Mouse (Mus musculus) lung, embryonic 15.5 days (tissue): ENCODE measurements at regions not wholly inside any gene's neighbourhood (a gene's known extent, or its start where the extent isn't known, plus 50 kb on each side); places are given as distances from the start of the nearest gene placed in this dataset.

Experiments
- ATAC-seq: fragments of 200-750 bp; cut with Nextera tagmentation; 2 replicates; pipeline ENCODE4 v1.8.0; 2017; ENCODE audit warnings: moderate number of reproducible peaks, borderline replicate concordance; ENCODE audit not compliant: low FRiP score, low TSS enrichment; ENCODE audit errors: extremely low read depth
- H3K27ac ChIP-seq: fragments of 300-500 bp; sonication (generic); 2 replicates; pipeline ENCODE4 v1.5.1; 2015; ENCODE audit warnings: moderate library complexity, mild to moderate bottlenecking, inconsistent platforms
- H3K27me3 ChIP-seq: fragments of 300-500 bp; sonication (generic); 2 replicates; pipeline ENCODE4 v1.6.1; 2015; ENCODE audit warnings: inconsistent platforms
- H3K36me3 ChIP-seq: fragments of 300-500 bp; sonication (generic); 2 replicates; pipeline ENCODE4 v1.6.1; 2015; ENCODE audit warnings: inconsistent platforms
- H3K4me1 ChIP-seq: fragments of 300-500 bp; sonication (generic); 2 replicates; pipeline ENCODE4 v1.6.1; 2015; ENCODE audit warnings: inconsistent platforms
- H3K4me2 ChIP-seq: fragments of 300-500 bp; sonication (generic); 2 replicates; pipeline ENCODE4 v1.6.1; 2015; ENCODE audit warnings: inconsistent platforms, mild to moderate bottlenecking, moderate library complexity
- H3K4me3 ChIP-seq: fragments of 300-500 bp; sonication (generic); 2 replicates; pipeline ENCODE4 v1.5.1; 2015; ENCODE audit warnings: mild to moderate bottlenecking, inconsistent platforms
- H3K9ac ChIP-seq: fragments of 300-500 bp; sonication (generic); 2 replicates; pipeline ENCODE4 v1.6.1; 2015; ENCODE audit warnings: inconsistent platforms
- H3K9me3 ChIP-seq: fragments of 300-500 bp; sonication (generic); 2 replicates; pipeline ENCODE4 v1.6.1; 2016; ENCODE audit warnings: inconsistent platforms
- WGBS: fragments of 180-500 bp; shearing (Covaris S2); methylation state at CpG from one replicate; pipeline ENCODE4 v1.1.7; 2015; 5-methylcytosine and 5-hydroxymethylcytosine counted together

GRCm38 (mm10) chr17:15970481-15971350 lies 139.9 kb upstream of the Rgmb start:
- H3K36me3 ChIP-seq, result no peaks in the 10 kb centered on the region
- no peak overlapping the region for H3K4me2 ChIP-seq
- no peaks in the 10 kb centered on the region for H3K9me3 ChIP-seq
- no peak overlapping the region for H3K4me3 ChIP-seq
- 35% methylated on average over 6 of the region's 6 CpGs for WGBS
- H3K9ac ChIP-seq, result no peak overlapping the region
- peaks cover 4% of the 10 kb centered on the region; the same call in 1 of the 2 replicates for H3K4me1 ChIP-seq
- ATAC-seq, result peak; percentile 86; the same call in 1 of the 2 replicates
- no peaks in the 10 kb centered on the region for H3K27me3 ChIP-seq
- peak overlapping the region; percentile 18; the same call in 1 of the 2 replicates for H3K27ac ChIP-seq

GRCm38 (mm10) chr17:15968331-15968730 lies 137.5 kb upstream of the Rgmb start:
- Histone ChIP-seq H3K9ac (no peak overlapping the region), H3K4me3 (no peak overlapping the region), H3K9me3 (no peaks in the 10 kb centered on the region), H3K4me1 (peaks cover 4% of the 10 kb centered on the region; the same call in 1 of the 2 replicates), H3K27ac (no peak overlapping the region), H3K4me2 (no peak overlapping the region), H3K27me3 (no peaks in the 10 kb centered on the region), H3K36me3 (no peaks in the 10 kb centered on the region)
- 56% methylated on average over 5 of the region's 5 CpGs for WGBS
- no peak for ATAC-seq

GRCm38 (mm10) chr17:15955656-15956055 lies 124.8 kb upstream of the Rgmb start:
- 46% methylated on average over 2 of the region's 2 CpGs for WGBS
- H3K4me2 ChIP-seq, result no peak overlapping the region
- no peak for ATAC-seq

GRCm38 (mm10) chr17:15951641-15952040 lies 120.8 kb upstream of the Rgmb start:
- H3K27ac ChIP-seq, result no peak overlapping the region
- H3K9me3 ChIP-seq, result no peaks in the 10 kb centered on the region
- H3K4me2 ChIP-seq, result no peak overlapping the region
- WGBS, result 88% methylated on average over 3 of the region's 3 CpGs
- H3K9ac ChIP-seq, result no peak overlapping the region
- no peaks in the 10 kb centered on the region for H3K36me3 ChIP-seq
- no peak for ATAC-seq
- no peak overlapping the region for H3K4me3 ChIP-seq
- no peaks in the 10 kb centered on the region for H3K4me1 ChIP-seq
- no peaks in the 10 kb centered on the region for H3K27me3 ChIP-seq

More at GRCm38 (mm10) chr17:15955656-15956055, 124.8 kb upstream of the Rgmb start:
- Histone ChIP-seq H3K9ac (no peak overlapping the region), H3K4me1 (no peaks in the 10 kb centered on the region), H3K27ac (no peak overlapping the region), H3K36me3 (no peaks in the 10 kb centered on the region), H3K9me3 (no peaks in the 10 kb centered on the region), H3K27me3 (no peaks in the 10 kb centered on the region), H3K4me3 (no peak overlapping the region)

GRCm38 (mm10) chr17:15949753-15950152 lies 118.9 kb upstream of the Rgmb start:
- H3K4me2 ChIP-seq, result no peak overlapping the region
- no peaks in the 10 kb centered on the region for H3K4me1 ChIP-seq
- WGBS, result 39% methylated on average over 6 of the region's 6 CpGs
- H3K4me3 ChIP-seq, result no peak overlapping the region
- H3K27me3 ChIP-seq, result no peaks in the 10 kb centered on the region
- no peak overlapping the region for H3K27ac ChIP-seq
- no peaks in the 10 kb centered on the region for H3K36me3 ChIP-seq
- H3K9ac ChIP-seq, result no peak overlapping the region
- H3K9me3 ChIP-seq, result no peaks in the 10 kb centered on the region
- no peak for ATAC-seq

DNA sequence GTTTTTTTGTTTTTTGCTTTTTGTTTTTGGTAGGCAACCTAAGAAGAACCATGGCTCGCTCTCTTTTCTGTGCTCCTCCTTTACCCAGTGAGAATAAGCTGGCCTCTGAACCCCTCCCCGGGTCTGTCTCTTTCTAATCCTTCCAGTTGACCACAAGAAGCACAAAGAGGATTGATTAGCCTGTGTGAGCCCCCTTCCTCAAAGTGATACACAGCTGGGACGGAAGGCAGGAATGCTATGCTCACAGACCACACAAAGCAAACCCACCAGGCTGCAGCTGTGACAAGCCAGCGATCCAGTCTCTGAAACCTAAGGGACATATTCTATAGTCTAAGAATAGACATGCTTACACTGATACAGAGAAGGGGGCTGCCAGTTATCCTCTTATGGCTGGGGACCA lies 111.5 kb upstream of the Rgmb start:
- H3K4me2 ChIP-seq, result no peak overlapping the region
- no peaks in the 10 kb centered on the region for H3K36me3 ChIP-seq
- H3K9ac ChIP-seq, result no peak overlapping the region
- no peak for ATAC-seq
- 64% methylated on average over 4 of the region's 4 CpGs for WGBS
- H3K4me1 ChIP-seq, result no peaks in the 10 kb centered on the region
- H3K4me3 ChIP-seq, result no peak overlapping the region
- no peaks in the 10 kb centered on the region for H3K9me3 ChIP-seq
- no peak overlapping the region for H3K27ac ChIP-seq
- no peaks in the 10 kb centered on the region for H3K27me3 ChIP-seq

GRCm38 (mm10) chr17:15918609-15919008 lies 87.8 kb upstream of the Rgmb start:
- WGBS, result 35% methylated on average over 4 of the region's 4 CpGs

DNA sequence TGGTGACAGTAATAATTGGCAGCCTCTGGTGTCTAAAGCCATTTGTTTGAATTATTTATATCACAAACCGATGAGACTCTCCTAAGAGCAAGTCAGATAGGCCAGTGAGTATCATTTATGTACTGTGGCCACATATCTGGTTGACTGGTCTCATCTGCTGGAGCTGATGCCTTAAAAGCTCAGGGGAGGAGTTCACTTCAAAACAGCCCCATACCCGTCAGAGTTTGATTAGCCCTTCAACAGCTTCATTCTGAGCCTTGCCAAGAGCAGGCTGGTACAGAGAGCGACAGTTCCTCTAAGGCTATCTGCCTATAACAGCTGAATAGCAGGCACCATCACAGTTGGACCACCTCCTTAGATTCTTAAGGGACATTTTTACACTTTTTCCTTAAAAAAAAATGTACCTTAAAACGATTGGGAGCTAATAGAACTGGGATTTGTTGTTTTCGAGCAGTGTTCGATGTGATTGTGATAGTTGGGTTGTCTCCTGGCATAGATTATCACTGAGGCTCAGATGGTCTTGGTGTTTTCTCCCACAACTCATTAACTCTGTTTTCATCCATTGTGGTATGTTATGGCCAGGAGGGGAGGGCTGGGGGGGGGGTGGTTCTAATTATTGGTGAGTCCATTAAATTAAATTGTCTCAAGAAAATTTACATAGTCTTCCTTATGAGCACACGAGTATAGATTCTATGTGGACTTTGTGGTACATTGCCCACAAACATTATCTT lies 68.0 kb upstream of the Rgmb start:
- Histone ChIP-seq H3K27ac (no peak overlapping the region), H3K9me3 (no peaks in the 10 kb centered on the region), H3K4me3 (no peak overlapping the region), H3K4me1 (no peaks in the 10 kb centered on the region), H3K4me2 (no peak overlapping the region), H3K36me3 (no peaks in the 10 kb centered on the region), H3K27me3 (no peaks in the 10 kb centered on the region), H3K9ac (no peak overlapping the region)
- 72% methylated on average over 7 of the region's 7 CpGs for WGBS
- ATAC-seq, result no peak

More at GRCm38 (mm10) chr17:15918609-15919008, 87.8 kb upstream of the Rgmb start:
- Histone ChIP-seq H3K27me3 (no peaks in the 10 kb centered on the region), H3K4me3 (no peak overlapping the region), H3K27ac (no peak overlapping the region), H3K9me3 (no peaks in the 10 kb centered on the region), H3K4me1 (no peaks in the 10 kb centered on the region), H3K9ac (no peak overlapping the region), H3K36me3 (no peaks in the 10 kb centered on the region), H3K4me2 (no peak overlapping the region)
- peak; percentile 23; the same call in 1 of the 2 replicates for ATAC-seq

DNA sequence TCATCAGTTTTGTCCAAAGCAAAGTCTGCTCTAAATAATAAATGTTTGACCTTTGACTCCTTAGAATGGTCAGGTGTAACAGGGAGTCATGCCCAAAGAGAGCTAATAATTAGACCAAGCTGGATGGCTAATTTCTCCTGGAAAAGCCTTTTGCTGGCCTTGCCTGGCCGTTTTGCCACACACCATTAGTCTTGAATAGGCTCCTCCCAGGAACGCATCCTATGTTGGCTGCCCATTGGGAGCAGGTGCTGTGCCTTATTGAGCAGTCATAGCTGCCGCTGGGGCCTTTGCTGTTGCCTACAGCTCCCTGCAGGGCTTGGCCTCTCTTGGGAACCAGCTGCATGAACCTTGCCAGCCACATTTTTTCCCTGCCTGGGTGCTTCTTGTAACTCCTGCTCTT lies 65.1 kb upstream of the Rgmb start:
- Histone ChIP-seq H3K4me2 (no peak overlapping the region), H3K9me3 (no peaks in the 10 kb centered on the region), H3K27ac (no peak overlapping the region), H3K4me1 (no peaks in the 10 kb centered on the region), H3K36me3 (no peaks in the 10 kb centered on the region), H3K9ac (no peak overlapping the region), H3K4me3 (no peak overlapping the region), H3K27me3 (no peaks in the 10 kb centered on the region)
- no peak for ATAC-seq
- WGBS, result 72% methylated on average over 3 of the region's 3 CpGs

DNA sequence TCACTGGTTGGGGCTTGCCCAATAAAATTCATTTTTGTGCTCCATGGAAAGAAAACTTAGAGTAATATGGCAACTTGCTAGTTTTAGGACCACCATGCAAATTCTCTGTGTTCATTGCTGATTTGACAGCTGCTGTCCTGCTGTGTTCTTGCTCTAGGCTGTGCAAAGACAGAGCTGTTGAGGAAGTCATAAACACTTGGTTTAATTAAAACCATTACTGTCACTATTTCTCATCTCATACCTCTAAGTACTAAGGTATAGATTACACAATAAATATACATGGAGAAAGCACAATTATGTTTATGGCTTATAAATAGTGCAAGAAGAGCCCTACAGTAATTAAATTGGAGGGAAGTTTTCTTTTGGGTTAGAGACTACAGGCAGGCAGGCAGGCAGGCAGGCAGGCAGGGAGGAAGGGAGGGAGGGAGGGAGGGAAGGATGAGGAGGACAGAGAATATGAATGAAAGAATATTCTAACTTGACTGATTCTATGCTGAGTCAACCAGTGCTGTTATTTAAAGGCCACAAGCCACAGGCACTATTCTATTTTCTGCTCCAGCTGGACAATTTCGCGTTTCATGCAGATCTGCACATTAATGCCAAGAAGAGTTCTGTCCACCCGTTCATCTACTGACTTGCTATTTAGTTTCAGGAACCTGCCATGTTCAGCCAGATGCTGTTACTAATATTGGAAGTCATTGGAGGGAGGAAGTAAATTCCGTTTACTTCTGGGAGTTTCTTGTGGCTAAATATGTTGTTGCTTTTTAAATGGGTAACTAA lies 61.2 kb upstream of the Rgmb start:
- Histone ChIP-seq H3K27ac (no peak overlapping the region), H3K9ac (no peak overlapping the region), H3K4me1 (no peaks in the 10 kb centered on the region), H3K9me3 (no peaks in the 10 kb centered on the region), H3K27me3 (no peaks in the 10 kb centered on the region), H3K36me3 (no peaks in the 10 kb centered on the region), H3K4me2 (no peak overlapping the region), H3K4me3 (no peak overlapping the region)
- WGBS, result 75% methylated on average over 4 of the region's 4 CpGs
- ATAC-seq, result no peak

- Histone ChIP-seq H3K9me3 (no peaks in the 10 kb centered on the region), H3K4me1 (no peaks in the 10 kb centered on the region), H3K36me3 (no peaks in the 10 kb centered on the region), H3K4me2 (no peak overlapping the region), H3K9ac (no peak overlapping the region), H3K4me3 (no peak overlapping the region), H3K27ac (no peak overlapping the region), H3K27me3 (no peaks in the 10 kb centered on the region)
- WGBS, result 90% methylated on average over 4 of the region's 4 CpGs
- ATAC-seq, result no peak
Measured at GRCm38 (mm10) chr17:15890595-15891140, 59.8 kb upstream of the Rgmb start.
